Mouse (Mus musculus) gastrocnemius, adult 18-20 months (tissue): ENCODE measurements around the gene Gm49388. TPM values are rescaled to one million over a fixed set of nuclear protein-coding genes. Genes with fewer than 3 reads are reported as not detected.

ENCODE experiments used
- DNase-seq: peaks from one replicate; pipeline ENCODE4 v3.0.0; 2021; ENCODE audit warnings: low spot score
- total RNA-seq, 2 experiments: library from RNA; stranded (reverse); gene quantifications; 2 replicates each; pipeline ENCODE4 v1.2.3; 2021

Gene Gm49388
- total RNA-seq, 2 experiments from 2014 or later: 0.78 to 2.0 TPM

GRCm38 (mm10) chr7:127800435-127801009 lies 15.1 kb downstream of the Gm49388 start, which contains the start of gene Hsd3b7:
Hsd3b7 (plus strand) TSS chr7:127800604.
- peak; percentile 95 for DNase-seq

GRCm38 (mm10) chr7:127801010-127801621 lies 15.7 kb downstream of the Gm49388 start:
- DNase-seq: peak; percentile 37

GRCm38 (mm10) chr7:127802313-127802712 lies 16.9 kb downstream of the Gm49388 start:
- no peak for DNase-seq

GRCm38 (mm10) chr7:127808821-127809220 lies 23.4 kb downstream of the Gm49388 start:
- DNase-seq: no peak

- DNase-seq: no peak
Observed at GRCm38 (mm10) chr7:127809846-127810245, 24.4 kb downstream of the Gm49388 start.

GRCm38 (mm10) chr7:127810650-127811049 lies 25.2 kb downstream of the Gm49388 start:
- DNase-seq: no peak

GRCm38 (mm10) chr7:127811240-127811639 lies 25.8 kb downstream of the Gm49388 start:
- no peak for DNase-seq

GRCm38 (mm10) chr7:127812292-127812691 lies 26.9 kb downstream of the Gm49388 start:
- DNase-seq: no peak

- peak; percentile 40 for DNase-seq
Observed at GRCm38 (mm10) chr7:127813821-127814220, 28.4 kb downstream of the Gm49388 start.

GRCm38 (mm10) chr7:127814241-127814921 lies 29.0 kb downstream of the Gm49388 start:
- DNase-seq: peak; percentile 88

GRCm38 (mm10) chr7:127815116-127815665 lies 29.8 kb downstream of the Gm49388 start:
- no peak for DNase-seq

- DNase-seq: peak; percentile 72
Observed at GRCm38 (mm10) chr7:127815954-127816821, 30.8 kb downstream of the Gm49388 start.

GRCm38 (mm10) chr7:127817053-127817452 lies 31.6 kb downstream of the Gm49388 start:
- DNase-seq: no peak

- no peak for DNase-seq
Observed at GRCm38 (mm10) chr7:127817776-127818175, 32.4 kb downstream of the Gm49388 start.

- no peak for DNase-seq
Observed at GRCm38 (mm10) chr7:127820836-127821509, 35.6 kb downstream of the Gm49388 start.

- no peak for DNase-seq
Observed at GRCm38 (mm10) chr7:127822494-127822893, 37.1 kb downstream of the Gm49388 start.

GRCm38 (mm10) chr7:127823236-127824171 lies 38.1 kb downstream of the Gm49388 start:
- DNase-seq: no peak

- DNase-seq: no peak
Observed at GRCm38 (mm10) chr7:127824176-127824871, 38.9 kb downstream of the Gm49388 start, which contains the start of the genes Stx4a and Stx1b. Stx4a (plus strand) TSS chr7:127824294. Stx1b (minus strand) TSS chr7:127824549.

GRCm38 (mm10) chr7:127835550-127835949 lies 50.1 kb downstream of the Gm49388 start:
- DNase-seq: no peak
